Mouse (Mus musculus) midbrain, embryonic 11.5 days (tissue): ENCODE data around the gene Smpx. TPM values are rescaled to one million over a fixed set of nuclear protein-coding genes. Genes with fewer than 3 reads are reported as not detected.

Experiments used
- ATAC-seq: fragments of 200-750 bp; cut with Nextera tagmentation; 2 replicates; pipeline ENCODE4 v1.8.0; 2017; ENCODE audit warnings: moderate TSS enrichment, moderate library complexity; ENCODE audit not compliant: low FRiP score
- DNase-seq: peaks from one replicate; pipeline ENCODE4 v3.0.0; 2015; ENCODE audit warnings: low spot score; ENCODE audit errors: missing footprints
- H3K27ac ChIP-seq: fragments of 300-500 bp; sonication (generic); 2 replicates; pipeline ENCODE4 v1.5.1; 2014; ENCODE audit warnings: low read depth, low read length
- H3K27me3 ChIP-seq: fragments of 300-500 bp; sonication (generic); 2 replicates; pipeline ENCODE4 v1.6.1; 2014; ENCODE audit warnings: mild to moderate bottlenecking, low read length, moderate library complexity, mixed read lengths; ENCODE audit not compliant: control insufficient read depth, insufficient read depth
- H3K36me3 ChIP-seq: fragments of 300-500 bp; sonication (generic); 2 replicates; pipeline ENCODE4 v1.6.1; 2014; ENCODE audit warnings: mild to moderate bottlenecking, low read length, moderate library complexity, mixed read lengths; ENCODE audit not compliant: control insufficient read depth, insufficient read depth
- H3K4me1 ChIP-seq: fragments of 300-500 bp; sonication (generic); 2 replicates; pipeline ENCODE4 v1.6.1; 2014; ENCODE audit warnings: low read length; ENCODE audit not compliant: control insufficient read depth, insufficient read depth
- H3K4me2 ChIP-seq: fragments of 300-500 bp; sonication (generic); 2 replicates; pipeline ENCODE4 v1.6.1; 2014; ENCODE audit warnings: mild to moderate bottlenecking, moderate library complexity
- H3K4me3 ChIP-seq: fragments of 300-500 bp; sonication (generic); 2 replicates; pipeline ENCODE4 v1.5.1; 2014; ENCODE audit warnings: low read depth, low read length
- H3K9ac ChIP-seq: fragments of 300-500 bp; sonication (generic); 2 replicates; pipeline ENCODE4 v1.6.1; 2014; ENCODE audit warnings: low read length
- H3K9me3 ChIP-seq: fragments of 300-500 bp; sonication (generic); 2 replicates; pipeline ENCODE4 v1.6.1; 2016; ENCODE audit warnings: low read length; ENCODE audit not compliant: control insufficient read depth
- WGBS: fragments of 180-500 bp; shearing (Covaris S2); extraction: QIAGEN DNeasy Blood & Tissue Kit; methylation state at CpG from one replicate; pipeline ENCODE4 v1.1.7; 2014; 5-methylcytosine and 5-hydroxymethylcytosine counted together
- polyA plus RNA-seq: library from polyadenylated mRNA; unstranded; fragments of >200 nt; fragmentation: Nextera tagmentation; extraction: Ambion mirVana; gene quantifications from 2 replicates; pipeline ENCODE4 v1.2.1, GENCODE M21; 2014

Gene Smpx
- polyA plus RNA-seq: not detected in 2 replicates

- ATAC-seq (no peak), DNase-seq (no peak)
- no peaks in the 10 kb centered on the region for H3K9me3 ChIP-seq
- WGBS: 68% methylated on average over 8 of the region's 8 CpGs
- H3K27me3 ChIP-seq: no peaks in the 10 kb centered on the region
- no peak within 1 kb of the TSS for H3K9ac ChIP-seq
- H3K27ac ChIP-seq: no peak within 1 kb of the TSS
- no peak within 1 kb of the TSS for H3K4me2 ChIP-seq
- no peak within 1 kb of the TSS for H3K4me3 ChIP-seq
- H3K4me1 ChIP-seq: no peaks in the 10 kb centered on the region
- H3K36me3 ChIP-seq: no peaks in the 10 kb centered on the region
Measured at GRCm38 (mm10) chrX:157698862-157699261, at the start of gene Smpx. Smpx (plus strand) TSS chrX:157698910.

- Histone ChIP-seq H3K9ac (no peak overlapping the region), H3K9me3 (no peaks in the 10 kb centered on the region), H3K4me2 (no peak overlapping the region), H3K4me3 (no peak overlapping the region), H3K36me3 (no peaks in the 10 kb centered on the region), H3K27ac (no peak overlapping the region), H3K27me3 (no peaks in the 10 kb centered on the region), H3K4me1 (no peaks in the 10 kb centered on the region)
- DNase-seq (no peak), ATAC-seq (no peak)
Measured at GRCm38 (mm10) chrX:157655047-157655446, 43.7 kb upstream of the Smpx start.

DNA sequence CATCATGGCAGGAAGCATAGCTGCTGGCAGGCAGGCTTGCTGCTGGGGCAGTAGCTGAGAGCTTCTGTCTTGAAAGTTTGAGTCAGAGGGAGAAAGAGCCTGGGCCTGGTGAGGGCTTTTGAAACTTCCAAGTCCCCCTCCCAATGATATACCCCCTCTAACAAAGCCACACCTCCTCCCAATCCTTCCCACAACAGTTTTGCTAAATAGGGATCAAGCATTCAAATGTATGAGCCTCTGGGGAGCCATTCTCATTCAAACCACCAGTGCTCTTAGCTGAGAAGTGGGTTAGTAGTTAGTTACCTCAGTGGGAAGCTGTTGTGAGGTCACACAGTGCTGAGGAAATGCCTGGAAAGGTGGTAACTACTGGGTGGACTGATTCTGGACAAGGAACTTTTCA is 41.4 kb upstream of the Smpx start:
- no peak overlapping the region for H3K4me2 ChIP-seq
- H3K4me1 ChIP-seq: no peaks in the 10 kb centered on the region
- no peak overlapping the region for H3K27ac ChIP-seq
- no peaks in the 10 kb centered on the region for H3K9me3 ChIP-seq
- no peak overlapping the region for H3K4me3 ChIP-seq
- no peak overlapping the region for H3K9ac ChIP-seq
- H3K36me3 ChIP-seq: no peaks in the 10 kb centered on the region
- ATAC-seq (no peak), DNase-seq (no peak)
- no peaks in the 10 kb centered on the region for H3K27me3 ChIP-seq

GRCm38 (mm10) chrX:157671820-157672219 is 26.9 kb upstream of the Smpx start:
- 74% methylated on average over 2 of the region's 2 CpGs for WGBS
- no peak for DNase-seq
- H3K4me3 ChIP-seq: no peak overlapping the region

GRCm38 (mm10) chrX:157674667-157675350 is 23.9 kb upstream of the Smpx start:
- WGBS: 79% methylated on average over 3 of the region's 3 CpGs

More at GRCm38 (mm10) chrX:157671820-157672219, 26.9 kb upstream of the Smpx start:
- no peaks in the 10 kb centered on the region for H3K4me1 ChIP-seq
- no peaks in the 10 kb centered on the region for H3K36me3 ChIP-seq
- no peak overlapping the region for H3K4me2 ChIP-seq
- H3K9ac ChIP-seq: no peak overlapping the region
- H3K27ac ChIP-seq: no peak overlapping the region
- ATAC-seq: no peak
- H3K9me3 ChIP-seq: no peaks in the 10 kb centered on the region
- H3K27me3 ChIP-seq: no peaks in the 10 kb centered on the region

GRCm38 (mm10) chrX:157691186-157691585 is 7.5 kb upstream of the Smpx start:
- no peak for ATAC-seq
- Histone ChIP-seq H3K27ac (no peak overlapping the region), H3K4me2 (no peak overlapping the region), H3K9me3 (no peaks in the 10 kb centered on the region), H3K4me3 (no peak overlapping the region), H3K4me1 (no peaks in the 10 kb centered on the region), H3K27me3 (no peaks in the 10 kb centered on the region; the same call in 1 of the 2 replicates), H3K36me3 (no peaks in the 10 kb centered on the region), H3K9ac (no peak overlapping the region)
- 77% methylated on average over 4 of the region's 4 CpGs for WGBS
- DNase-seq: no peak

More at GRCm38 (mm10) chrX:157674667-157675350, 23.9 kb upstream of the Smpx start:
- ATAC-seq: no peak
- Histone ChIP-seq H3K4me2 (no peak overlapping the region), H3K27me3 (no peaks in the 10 kb centered on the region), H3K9ac (no peak overlapping the region), H3K4me1 (no peaks in the 10 kb centered on the region), H3K4me3 (no peak overlapping the region), H3K9me3 (no peaks in the 10 kb centered on the region), H3K27ac (no peak overlapping the region), H3K36me3 (no peaks in the 10 kb centered on the region)
- no peak for DNase-seq

- Histone ChIP-seq H3K4me2 (no peak overlapping the region), H3K27me3 (no peaks in the 10 kb centered on the region), H3K36me3 (no peaks in the 10 kb centered on the region), H3K4me3 (no peak overlapping the region), H3K9ac (no peak overlapping the region), H3K4me1 (no peaks in the 10 kb centered on the region), H3K9me3 (no peaks in the 10 kb centered on the region), H3K27ac (no peak overlapping the region)
- no peak for DNase-seq
- no peak for ATAC-seq
- 78% methylated on average over 5 of the region's 5 CpGs for WGBS
Measured at GRCm38 (mm10) chrX:157697591-157698135, 1.0 kb upstream of the Smpx start.

GRCm38 (mm10) chrX:157707236-157707635 is 8.5 kb downstream of the Smpx start:
- WGBS: 78% methylated on average over 2 of the region's 2 CpGs
- no peaks in the 10 kb centered on the region for H3K27me3 ChIP-seq
- H3K9me3 ChIP-seq: no peaks in the 10 kb centered on the region
- ATAC-seq: no peak
- no peaks in the 10 kb centered on the region for H3K36me3 ChIP-seq
- H3K4me2 ChIP-seq: no peak overlapping the region
- no peak overlapping the region for H3K9ac ChIP-seq
- no peak overlapping the region for H3K27ac ChIP-seq
- DNase-seq: no peak
- no peak overlapping the region for H3K4me3 ChIP-seq
- H3K4me1 ChIP-seq: no peaks in the 10 kb centered on the region

DNA sequence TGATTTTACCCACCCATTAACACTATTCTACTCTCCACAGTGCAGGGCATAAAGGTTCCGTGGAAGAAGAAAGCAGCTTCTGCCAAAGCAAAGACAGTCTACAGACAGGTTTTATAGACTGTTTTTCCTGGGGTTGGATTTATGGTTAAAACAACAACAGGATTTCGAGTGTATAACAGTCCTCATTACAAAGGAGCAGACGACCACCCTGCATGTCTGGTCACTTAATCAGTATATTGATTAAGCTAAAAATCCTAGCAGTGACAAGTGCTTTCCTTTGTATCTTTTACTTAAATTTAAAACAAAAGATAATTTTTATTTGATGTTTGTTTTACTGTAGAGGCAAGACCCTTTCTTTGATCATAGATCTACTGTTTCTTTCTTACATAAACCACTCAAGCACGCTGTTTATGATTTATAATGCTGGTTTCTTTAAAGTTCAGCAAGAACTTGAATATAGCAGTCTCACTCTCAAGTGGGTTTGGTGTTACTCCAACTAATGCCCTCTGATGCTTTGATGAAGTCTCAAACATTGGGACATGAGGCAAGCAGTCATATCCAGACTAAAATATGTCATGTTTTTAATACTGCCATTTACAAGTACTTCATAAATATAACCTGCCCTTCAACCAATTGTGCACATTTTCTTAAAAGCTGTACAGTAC is 10.0 kb downstream of the Smpx start:
- no peak overlapping the region for H3K27ac ChIP-seq
- H3K4me3 ChIP-seq: no peak overlapping the region
- no peaks in the 10 kb centered on the region for H3K27me3 ChIP-seq
- no peak for DNase-seq
- H3K4me2 ChIP-seq: no peak overlapping the region
- no peaks in the 10 kb centered on the region for H3K4me1 ChIP-seq
- no peak overlapping the region for H3K9ac ChIP-seq
- ATAC-seq: no peak
- H3K36me3 ChIP-seq: no peaks in the 10 kb centered on the region
- H3K9me3 ChIP-seq: no peaks in the 10 kb centered on the region
- WGBS: 76% methylated on average over 4 of the region's 4 CpGs
